Mouse (Mus musculus): ENCODE data around the gene Gemin5.

DNA sequence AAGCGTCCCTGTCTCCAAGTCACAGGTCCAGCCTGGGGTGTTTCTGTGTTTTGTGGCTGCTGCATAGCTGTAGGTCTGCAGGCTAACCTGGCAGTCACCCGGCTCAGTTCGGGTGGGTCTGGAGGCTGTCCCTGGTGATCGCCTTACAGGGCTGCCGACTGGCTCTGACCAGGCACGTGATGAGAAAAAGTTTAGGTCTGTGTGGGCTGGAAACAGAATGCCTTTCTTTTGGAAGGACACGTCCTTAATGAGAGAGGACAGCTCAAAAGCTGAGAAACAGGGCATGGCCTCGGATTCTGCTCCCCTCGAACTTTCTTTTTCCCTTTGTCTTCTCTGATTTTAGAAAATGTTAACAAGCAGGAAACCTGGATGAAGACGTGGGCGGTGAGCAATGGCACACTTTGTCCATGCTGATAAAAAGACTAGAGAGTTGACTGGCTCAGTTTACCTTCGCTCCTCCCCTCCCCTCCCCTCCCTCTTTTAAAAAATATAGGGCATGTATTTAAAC, 75.3 kb downstream of the Gemin5 start, which contains the start of gene Gm12248:
- TF ChIP-seq EP300 (IDR thresholded peaks at IDR 0.05; ENCODE audit: low read depth) = no peak
- no peak for TF ChIP-seq CTCF (IDR thresholded peaks at IDR 0.05; ENCODE audit: low read depth)
